Mouse (Mus musculus): ENCODE measurements at regions not wholly inside any gene's neighbourhood (a gene's known extent, or its start where the extent isn't known, plus 50 kb on each side); places are given as distances from the start of the nearest gene placed in this dataset.

- in situ Hi-C loops (cut with MboI, MseI): no loop called here
Observed at GRCm38 (mm10) chr9:43930037-43930404, 113.2 kb upstream of the Thy1 start.

- in situ Hi-C loops (cut with MboI, MseI): no loop called here
Observed at GRCm38 (mm10) chr9:43930476-43930875, 112.7 kb upstream of the Thy1 start.

GRCm38 (mm10) chr9:43934012-43934690 is 109.0 kb upstream of the Thy1 start:
- in situ Hi-C loops (cut with MboI, MseI): no loop called here

GRCm38 (mm10) chr9:43934691-43935064 is 108.5 kb upstream of the Thy1 start:
- in situ Hi-C loops (cut with MboI, MseI): no loop called here

GRCm38 (mm10) chr9:43939336-43939735 is 103.8 kb upstream of the Thy1 start:
- in situ Hi-C loops (cut with MboI, MseI): no loop called here

- in situ Hi-C loops (cut with MboI, MseI): no loop called here
Observed at GRCm38 (mm10) chr9:43942147-43942546, 101.0 kb upstream of the Thy1 start.

- in situ Hi-C loops (cut with MboI, MseI): no loop called here
Observed at GRCm38 (mm10) chr9:43943522-43943921, 99.7 kb upstream of the Thy1 start.

GRCm38 (mm10) chr9:43944816-43945741 is 98.1 kb upstream of the Thy1 start:
- in situ Hi-C loops (cut with MboI, MseI): no loop called here

GRCm38 (mm10) chr9:43945997-43946649 is 97.1 kb upstream of the Thy1 start:
- in situ Hi-C loops (cut with MboI, MseI): no loop called here

- in situ Hi-C loops (cut with MboI, MseI): no loop called here
Observed at GRCm38 (mm10) chr9:43947089-43947488, 96.1 kb upstream of the Thy1 start.

GRCm38 (mm10) chr9:43947490-43948150 is 95.6 kb upstream of the Thy1 start:
- in situ Hi-C loops (cut with MboI, MseI): no loop called here

- in situ Hi-C loops (cut with MboI, MseI): loop anchor here (10.0 kb wide), 1 partner anchor 738 kb away; the partner anchor contains the start of gene Pou2f3
Observed at GRCm38 (mm10) chr9:43953128-43953527, 90.1 kb upstream of the Thy1 start.

- in situ Hi-C loops (cut with MboI, MseI): loop anchor here (10.0 kb wide), 1 partner anchor 745 kb away; the partner anchor contains the start of gene Pou2f3
Observed at GRCm38 (mm10) chr9:43959541-43959940, 83.6 kb upstream of the Thy1 start.

GRCm38 (mm10) chr9:43961431-43961830 is 81.8 kb upstream of the Thy1 start:
- in situ Hi-C loops (cut with MboI, MseI): no loop called here

- in situ Hi-C loops (cut with MboI, MseI): no loop called here
Observed at GRCm38 (mm10) chr9:43965171-43965570, 78.0 kb upstream of the Thy1 start.

GRCm38 (mm10) chr9:43965811-43966210 is 77.4 kb upstream of the Thy1 start:
- in situ Hi-C loops (cut with MboI, MseI): no loop called here

GRCm38 (mm10) chr9:43970043-43970795 is 73.0 kb upstream of the Thy1 start:
- in situ Hi-C loops (cut with MboI, MseI): no loop called here

- in situ Hi-C loops (cut with MboI, MseI): no loop called here
Observed at GRCm38 (mm10) chr9:43970858-43971257, 72.3 kb upstream of the Thy1 start.

GRCm38 (mm10) chr9:43972290-43972689 is 70.9 kb upstream of the Thy1 start:
- in situ Hi-C loops (cut with MboI, MseI): no loop called here

GRCm38 (mm10) chr9:43975405-43975804 is 67.8 kb upstream of the Thy1 start:
- in situ Hi-C loops (cut with MboI, MseI): no loop called here

- in situ Hi-C loops (cut with MboI, MseI): no loop called here
Observed at GRCm38 (mm10) chr9:43976366-43976765, 66.8 kb upstream of the Thy1 start.

Data from regulatory T cell (primary cell).